Mouse (Mus musculus) monocyte, adult 2 months (primary cell): Measurements from ENCODE around the gene Suclg2.

Experiments used
- DNase-seq, 2 experiments: peaks; one replicate each; pipeline ENCODE4 v3.0.0; 2022; ENCODE audit warnings: low spot score in 2 of 2, low read depth in 1 of 2

Gene Suclg2

DNA sequence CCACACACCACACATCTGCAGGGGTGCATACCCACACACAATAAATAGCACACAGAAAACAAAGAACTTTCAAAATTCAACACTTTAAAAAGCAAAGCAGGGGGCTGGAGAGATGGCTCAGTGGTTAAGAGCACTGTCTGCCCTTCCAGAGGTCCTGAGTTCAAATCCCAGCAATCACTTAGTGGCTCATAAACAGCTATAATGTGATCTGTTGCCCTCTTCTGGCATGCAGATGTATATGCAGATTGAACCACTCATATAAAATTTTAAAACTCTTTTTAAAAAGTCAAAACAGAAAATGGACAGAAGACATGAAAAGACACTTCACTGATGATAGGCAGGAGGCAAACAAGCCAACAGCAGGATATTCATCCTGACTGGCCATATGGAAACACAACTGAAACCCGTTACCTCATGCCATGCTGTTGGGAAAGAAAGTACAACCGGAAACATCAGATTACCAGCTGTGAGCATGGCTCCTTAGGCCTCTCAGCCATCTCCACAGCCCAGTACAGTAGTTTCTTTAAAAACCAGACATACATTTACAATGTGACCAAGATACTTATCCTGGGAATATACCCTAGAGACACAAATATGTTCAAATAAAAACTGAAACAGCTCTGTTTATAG, 17.5 kb downstream of the Suclg2 start:
- no peak for DNase-seq

DNA sequence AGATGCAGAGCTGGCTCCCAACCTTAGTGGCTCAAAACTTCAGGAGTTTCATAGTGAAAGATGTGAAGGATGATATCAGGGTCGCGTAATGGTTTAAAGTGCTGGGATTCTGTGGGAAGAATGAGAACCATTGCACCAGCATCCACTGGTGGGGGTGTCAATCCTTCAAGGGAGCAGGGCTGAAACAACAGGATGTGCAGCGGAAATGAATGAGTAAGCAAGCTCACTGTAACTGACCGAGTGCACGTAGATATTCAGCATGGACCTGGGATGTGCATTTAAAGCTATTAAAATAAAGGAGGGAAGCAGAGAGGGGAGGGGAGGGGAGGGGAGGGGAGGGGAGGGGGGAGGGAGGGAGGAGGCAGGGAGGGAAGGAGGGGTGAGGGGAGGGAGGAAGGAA, 18.4 kb downstream of the Suclg2 start:
- no peak for DNase-seq

DNA sequence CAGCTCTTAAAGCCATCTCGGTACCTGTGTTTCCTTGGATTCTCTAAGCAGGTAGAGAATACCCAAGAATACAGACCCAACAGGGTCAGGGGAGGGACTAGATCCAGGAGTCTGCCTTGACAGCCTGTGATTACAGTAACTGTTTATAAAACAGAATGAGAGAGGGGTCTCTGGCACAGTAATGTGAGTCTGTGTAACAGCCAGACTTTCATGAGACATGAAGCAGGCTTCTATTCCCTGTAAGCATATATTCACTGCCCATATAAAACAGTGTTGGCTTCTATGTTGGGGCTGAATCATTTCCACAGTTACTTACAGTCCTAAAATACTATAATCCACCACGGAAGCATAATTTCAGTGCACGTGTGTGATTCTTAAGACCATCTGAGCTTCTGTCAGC, 19.3 kb downstream of the Suclg2 start:
- DNase-seq, result no peak

DNA sequence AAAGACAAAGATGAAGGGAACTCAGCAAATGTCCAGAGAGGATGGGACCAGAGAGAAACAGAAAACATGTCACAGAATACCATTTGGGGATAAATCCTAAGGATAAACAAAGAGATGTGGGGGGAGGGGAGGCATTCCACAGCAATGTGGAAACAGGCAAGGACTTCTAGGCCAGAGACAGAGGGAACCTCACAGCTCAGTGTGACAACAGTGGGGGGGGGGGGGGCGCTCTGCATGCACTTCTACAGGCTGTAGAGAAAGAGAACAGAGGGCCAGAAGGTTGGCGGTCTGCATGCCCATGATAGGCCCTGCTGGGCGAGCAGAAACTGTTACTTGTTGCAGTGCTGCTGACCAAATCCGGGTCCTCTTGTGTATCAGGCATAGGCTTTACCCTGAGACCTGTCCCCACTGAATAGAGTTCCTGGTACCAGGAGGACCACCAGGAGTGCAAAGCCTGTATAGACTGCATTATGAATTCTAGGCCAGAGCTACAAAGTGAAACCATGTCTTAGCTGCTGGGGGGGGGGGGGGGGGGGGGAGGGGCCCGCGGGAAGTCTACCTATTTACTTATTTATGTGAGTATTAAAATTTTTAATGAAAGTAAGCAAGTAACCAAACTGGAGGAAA, 20.0 kb downstream of the Suclg2 start:
- no peak for DNase-seq

DNA sequence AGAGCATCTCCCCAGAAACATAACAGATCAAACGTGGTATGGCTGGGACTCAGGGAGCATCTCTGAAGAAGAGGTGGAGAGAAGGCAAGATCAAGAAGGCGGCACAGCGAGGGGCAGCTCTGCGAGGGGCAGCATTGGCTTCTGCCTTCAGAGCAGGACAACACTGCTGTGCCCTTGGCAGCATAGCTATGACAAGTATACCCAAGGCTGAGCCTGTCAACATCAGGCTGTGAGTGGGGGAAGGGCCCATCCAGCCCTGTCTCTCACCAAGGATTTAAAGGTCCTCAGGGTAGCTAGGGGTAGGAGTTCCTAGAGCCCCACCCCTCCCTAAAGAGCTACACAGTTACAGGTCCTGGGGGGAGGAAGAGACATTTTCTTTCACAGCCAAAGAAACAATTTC, 23.7 kb downstream of the Suclg2 start:
- DNase-seq, result no peak

DNA sequence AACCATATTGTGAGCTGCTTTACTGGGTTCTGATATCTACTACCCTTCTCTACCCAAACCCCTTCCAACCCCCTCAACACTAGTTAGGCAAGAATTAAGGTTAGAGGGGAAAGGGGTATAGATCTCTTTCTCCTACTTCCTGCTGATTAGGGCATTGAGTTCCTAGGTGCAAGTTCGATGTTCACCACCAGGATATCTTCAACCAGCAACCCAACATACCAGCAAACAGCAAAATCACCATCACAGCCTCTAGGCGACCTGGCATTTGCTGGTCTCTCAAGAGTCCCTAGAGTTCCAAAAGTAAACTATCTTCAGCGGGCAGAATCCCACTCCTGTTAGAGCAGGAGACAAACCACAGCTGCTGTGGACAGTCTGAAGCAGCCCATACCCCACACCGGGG, 33.4 kb downstream of the Suclg2 start:
- no peak for DNase-seq

DNA sequence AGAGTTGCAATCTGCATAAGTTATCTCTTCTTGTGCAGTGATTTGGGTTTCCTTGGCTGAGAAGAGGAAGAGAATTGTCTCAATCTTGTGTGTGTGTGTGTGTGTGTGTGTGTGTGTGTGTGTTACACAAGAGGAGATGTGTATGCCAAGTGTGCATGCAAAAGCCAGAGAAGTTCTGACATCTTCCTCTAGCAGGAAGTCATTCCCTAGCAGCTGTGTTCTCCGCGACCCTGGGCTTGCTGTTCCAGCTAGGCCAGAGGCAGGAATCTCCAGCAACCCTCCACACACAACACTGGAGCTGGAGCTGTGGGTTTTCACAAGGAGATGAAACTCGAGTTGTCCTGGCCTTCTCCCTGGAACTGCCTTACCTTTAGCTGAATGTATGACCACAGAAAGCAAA, 38.9 kb downstream of the Suclg2 start:
- DNase-seq, result no peak

DNA sequence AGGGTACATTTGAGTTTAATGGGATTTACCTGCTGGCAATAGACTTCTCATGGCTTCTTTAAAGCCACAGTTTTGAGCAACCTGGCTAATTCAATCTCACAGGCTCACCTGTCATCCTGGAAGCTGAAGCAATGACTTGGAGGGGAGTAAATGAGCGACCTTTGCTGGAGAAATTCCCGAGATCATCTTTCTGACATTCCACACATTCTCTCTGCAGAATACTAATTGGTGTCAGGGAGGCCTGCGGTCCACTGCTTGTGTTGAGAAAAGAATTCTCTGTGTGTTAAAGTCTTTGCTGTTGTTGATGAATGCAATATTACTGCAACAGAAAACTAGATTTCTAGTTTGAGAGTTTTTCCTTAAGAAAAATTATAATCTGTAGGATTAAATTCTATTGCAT, 39.3 kb downstream of the Suclg2 start:
- no peak for DNase-seq

DNA sequence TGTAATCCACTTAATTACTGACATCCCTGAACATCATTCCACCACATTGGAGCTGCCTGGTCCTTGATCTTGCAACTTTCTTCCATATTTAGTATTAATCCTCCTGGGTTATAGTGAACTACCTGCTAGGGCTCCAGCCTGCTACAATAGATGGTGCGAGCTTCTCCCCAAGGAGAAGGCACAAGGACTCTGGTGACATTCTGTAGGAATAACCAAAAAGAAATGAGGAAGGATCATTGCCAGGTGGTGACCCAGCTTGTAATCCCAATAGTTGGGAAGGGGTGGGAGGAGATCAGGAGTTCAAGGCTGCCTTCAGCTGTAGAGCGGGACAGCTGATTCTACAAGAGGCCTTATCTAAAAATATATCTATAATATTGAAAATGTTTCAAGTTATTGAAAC, 41.6 kb downstream of the Suclg2 start:
- DNase-seq, result no peak

DNA sequence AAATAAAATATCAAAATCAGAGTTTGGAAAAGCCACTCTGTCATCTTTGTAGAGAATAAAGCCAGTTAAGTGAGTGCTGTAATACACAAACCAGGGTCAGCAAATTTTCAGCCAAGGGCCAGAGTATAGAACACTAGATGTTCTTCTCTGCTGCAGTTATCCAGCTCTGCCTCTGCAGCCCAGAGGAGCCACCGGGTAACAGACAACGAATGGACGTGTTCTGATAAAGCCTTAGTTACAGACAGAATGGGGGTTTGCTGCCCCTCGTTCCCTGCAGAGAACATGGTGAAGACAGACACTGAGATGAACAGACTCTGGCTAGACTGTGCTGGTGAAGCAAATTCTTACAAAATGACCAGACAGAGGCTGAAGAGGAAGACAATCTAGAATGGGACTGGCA, 42.2 kb downstream of the Suclg2 start:
- no peak for DNase-seq

DNA sequence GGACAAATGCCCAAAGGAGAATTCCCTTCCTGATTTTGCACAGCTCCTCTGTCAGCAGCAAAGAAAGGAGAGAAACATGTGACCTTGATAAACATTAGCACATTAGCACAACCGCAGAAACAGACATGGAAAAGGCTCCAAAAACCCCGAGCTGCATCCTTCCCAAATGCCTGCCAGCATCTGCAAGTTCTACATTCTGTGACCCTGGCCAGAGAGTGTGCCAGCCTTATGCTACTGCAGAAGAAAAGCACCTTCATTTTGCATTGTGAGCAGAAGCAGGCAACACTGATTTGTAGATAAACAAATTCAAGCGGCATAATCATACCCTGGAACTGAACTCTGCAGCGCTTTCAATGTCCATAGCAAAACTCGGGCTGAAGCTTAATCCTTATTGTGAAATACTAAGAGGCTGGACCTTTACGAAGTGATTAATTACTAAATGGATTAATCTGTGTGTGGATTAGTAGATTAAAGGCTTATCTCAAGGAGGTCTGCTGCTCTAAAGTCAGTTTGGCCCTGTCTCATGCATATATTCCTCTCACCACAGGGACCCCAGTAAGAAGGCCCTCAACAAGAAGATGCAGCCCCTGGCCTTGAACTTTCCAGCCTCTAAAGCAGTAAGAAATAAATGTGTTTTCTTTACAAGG, 43.4 kb downstream of the Suclg2 start:
- no peak for DNase-seq

DNA sequence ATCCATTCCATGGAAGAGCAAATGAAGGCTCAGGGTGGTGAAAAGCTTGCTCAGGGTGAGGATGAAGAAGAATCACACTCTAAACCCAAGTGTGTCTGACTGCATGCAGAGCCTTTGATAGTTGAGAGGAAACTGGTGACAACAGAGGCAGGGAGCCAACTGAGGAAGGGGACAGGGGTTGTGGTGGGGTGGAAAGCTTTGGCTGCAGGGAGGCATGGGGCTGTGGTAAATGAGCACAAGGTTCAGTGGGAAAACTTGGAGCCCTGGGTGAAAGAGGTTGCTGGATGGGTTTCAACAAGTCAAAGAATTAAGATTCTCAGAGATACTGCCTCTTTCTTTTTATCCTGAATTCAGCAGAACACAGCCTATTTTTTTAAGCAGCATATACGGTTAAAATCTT, 43.9 kb downstream of the Suclg2 start:
- no peak for DNase-seq

DNA sequence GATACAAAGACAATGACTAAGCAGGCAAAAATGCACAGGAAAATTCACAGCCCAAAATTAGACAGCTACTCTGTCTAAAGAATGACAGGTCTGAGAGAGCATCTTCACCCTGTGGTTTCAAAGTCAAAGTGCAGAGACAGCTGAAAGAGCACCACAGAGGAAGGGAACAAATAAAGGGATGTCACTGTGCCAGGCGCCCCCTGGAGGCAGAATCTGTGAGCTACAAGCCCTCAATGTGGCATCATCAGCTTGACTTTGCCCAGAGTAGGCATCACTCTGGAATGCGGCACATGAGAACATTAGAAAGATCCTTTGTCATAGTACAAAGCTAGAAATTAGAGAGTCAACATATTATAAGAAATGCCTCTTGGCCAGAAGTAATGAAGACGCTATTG, 49.3 kb downstream of the Suclg2 start:
- no peak for DNase-seq

DNA sequence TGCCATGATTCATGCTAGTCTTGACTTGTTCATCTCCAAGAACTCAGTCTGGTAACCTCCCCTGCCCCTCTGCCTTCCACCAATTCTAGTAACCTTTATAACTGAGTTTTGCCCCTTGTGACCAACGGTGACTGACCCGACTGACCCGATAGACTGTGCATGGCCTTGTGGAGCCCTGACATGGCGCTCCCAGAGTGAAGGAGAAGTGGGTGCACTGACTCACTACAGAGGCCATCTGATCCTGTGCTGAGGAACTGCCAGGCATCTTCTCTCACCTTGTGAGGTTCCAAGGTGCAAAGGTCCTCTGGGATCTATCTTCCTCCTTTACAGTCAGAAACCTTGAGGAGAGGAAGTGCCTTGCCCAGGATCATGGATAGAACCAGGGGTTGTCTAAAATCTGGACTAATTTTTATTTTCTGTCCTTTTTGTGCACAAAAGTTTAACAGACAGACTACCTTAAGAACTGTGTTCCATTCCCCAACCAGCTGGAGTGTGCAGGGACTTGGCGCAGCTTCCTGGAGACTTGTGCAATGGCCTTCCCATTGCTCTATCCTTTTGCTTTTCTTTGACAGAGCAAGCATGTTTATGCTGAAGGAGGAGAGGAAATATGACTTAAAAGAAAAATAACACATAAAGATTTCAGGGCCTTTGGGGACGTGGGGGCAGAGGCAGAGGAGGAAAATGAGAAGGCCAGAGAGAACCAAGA, 49.8 kb downstream of the Suclg2 start:
- DNase-seq, result no peak

DNA sequence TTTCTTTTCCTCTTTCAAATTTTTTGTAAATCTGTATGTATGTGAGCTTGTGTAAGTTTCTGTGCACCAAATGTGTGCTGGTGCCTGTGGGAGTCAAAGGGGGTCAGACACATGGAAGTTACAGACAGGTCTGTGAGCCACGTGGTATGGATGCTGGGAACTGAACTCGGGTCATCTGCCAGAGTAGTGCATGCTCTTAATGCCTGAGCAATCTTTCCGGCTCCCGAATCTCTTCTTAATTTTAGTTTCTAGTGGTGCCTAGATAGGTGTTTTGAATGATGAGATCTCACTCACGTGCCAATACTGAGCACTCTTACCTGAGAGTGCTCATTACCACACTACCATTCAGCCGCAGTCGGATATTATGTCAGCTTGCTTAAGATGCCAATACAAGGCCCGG, 60.9 kb downstream of the Suclg2 start:
- DNase-seq, result no peak

DNA sequence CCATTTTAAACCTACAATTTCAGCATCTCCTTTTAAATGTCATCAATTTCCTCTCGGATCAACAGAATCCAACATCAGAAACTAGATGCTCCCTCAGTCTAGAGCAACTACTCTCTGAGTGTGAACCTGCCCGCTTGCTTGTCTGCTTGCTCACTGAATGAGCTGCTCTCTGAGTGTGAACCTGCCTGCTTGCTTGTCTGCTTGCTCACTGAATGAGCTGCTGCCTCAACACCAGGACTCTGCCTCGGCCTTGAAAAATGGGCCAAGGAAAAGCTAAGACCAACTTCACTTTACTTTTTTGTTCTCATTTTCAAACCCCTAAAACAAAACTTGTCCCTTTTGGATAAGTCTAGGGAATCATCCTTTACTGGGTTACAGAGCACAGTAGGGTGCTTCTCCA, 64.9 kb downstream of the Suclg2 start:
- DNase-seq, result no peak

DNA sequence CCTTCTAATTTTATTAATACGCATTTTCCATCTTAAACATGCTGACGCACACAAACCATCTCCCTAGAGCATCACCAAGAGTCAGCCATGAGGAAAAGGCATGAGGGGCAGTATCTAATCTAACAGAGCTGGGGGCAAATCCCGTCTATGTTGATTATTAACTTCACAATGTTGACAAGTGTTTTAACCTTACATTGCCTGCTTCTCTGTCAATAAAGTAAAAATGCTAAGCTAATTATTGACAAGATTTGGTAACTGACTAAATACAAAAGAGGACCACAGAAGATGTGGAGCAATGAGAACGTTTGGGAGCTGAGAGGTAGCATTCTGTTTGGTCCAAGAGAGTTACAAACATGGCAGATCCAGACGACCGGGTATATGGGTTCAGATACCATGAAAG, 65.8 kb downstream of the Suclg2 start:
- no peak for DNase-seq

DNA sequence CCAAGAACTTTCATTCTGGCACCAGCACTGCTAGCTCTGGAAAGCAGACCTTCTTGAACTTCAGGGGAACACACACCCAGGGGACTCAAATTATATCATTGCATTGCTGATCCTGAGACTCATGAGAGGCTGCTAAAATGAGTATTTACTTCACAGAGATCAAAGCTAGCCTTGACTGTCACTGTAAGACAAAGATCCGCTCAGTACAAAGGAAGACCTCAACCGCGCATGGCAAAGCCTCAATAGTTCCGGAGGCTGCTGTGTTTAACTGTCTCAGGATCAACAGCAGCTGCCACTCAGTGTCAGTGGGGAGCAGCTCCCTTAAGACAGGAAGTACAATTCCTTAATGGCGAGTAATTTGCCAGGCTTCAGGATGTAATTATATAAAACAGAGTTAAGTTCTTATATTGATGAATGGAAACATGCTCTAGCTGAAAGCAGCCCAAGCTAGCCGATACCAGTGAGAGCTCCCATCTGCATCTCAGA, 67.2 kb downstream of the Suclg2 start:
- no peak for DNase-seq

DNA sequence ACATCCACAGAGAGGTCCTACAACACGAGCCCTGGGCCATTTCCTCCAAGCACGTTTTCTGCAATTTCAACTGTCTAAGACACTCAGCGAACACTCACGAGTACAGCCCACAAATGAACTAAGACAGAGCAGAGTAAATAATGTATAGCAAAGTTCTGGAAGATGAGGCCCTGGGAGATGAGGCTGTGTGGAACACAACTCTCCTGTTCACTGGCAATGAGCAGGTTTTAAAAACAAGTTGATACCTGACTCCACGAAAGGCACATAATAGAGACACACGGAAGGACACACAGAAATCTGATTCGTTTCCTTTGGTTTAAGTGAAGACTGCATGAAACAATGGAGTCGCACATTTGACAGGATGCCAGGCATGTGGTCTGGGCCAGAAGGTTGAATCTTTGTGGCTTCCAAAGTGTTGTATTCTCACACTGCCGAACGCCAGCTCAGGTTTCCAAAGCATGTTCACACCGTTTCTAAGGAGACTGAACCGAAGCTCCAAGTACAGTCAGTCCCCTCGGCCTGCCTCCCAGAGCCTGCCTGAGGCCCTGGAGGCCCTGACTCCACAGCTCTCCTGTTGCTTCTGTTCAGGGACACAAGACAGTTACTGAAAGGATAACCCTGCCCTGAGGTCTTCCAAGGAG, 68.4 kb downstream of the Suclg2 start:
- DNase-seq, result no peak

DNA sequence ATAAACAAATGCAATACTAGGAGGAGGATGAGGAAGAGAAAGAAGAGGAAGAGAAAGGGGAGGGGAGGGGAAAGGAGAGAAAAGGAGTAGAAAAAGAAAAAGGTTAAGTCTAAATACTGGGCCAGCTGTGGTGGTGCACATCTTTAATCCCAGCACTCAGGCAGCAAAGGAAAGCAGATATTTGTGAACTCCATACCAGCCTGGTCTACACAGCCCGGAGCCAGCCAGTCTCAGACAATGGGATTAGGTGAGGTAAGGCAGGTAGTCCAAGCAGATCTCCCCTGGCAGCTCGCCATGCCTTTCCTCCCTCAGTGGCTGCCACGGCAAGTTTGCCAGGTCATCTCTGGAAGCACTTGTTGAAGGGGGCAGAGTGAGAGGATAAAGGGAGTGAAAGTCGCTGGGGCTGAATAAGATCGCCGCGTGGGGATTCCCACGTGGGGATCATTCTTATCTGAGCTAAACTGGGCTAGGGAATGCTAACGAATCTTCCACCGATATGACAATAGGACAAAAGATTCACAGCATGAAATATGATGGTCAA, 69.4 kb downstream of the Suclg2 start:
- no peak for DNase-seq

DNA sequence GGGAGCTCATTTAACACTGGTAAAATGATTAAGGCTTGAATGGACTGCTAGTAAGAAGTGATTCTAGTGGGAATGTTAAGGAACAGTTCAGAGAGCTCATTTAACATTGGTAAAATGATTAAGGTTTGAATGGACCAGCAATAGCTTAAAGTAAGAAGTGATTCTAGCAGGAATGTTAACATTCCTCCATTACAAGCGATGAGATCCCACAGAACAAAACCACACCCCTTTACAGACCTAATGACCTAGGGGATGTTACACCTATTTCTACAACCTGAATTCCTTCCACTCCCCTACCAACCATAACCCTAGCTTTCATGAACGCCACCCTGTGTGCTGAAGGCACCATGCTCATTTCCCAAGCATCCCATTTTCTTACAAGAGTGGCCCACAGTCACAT, 81.2 kb downstream of the Suclg2 start:
- DNase-seq, result no peak
